Mouse (Mus musculus) embryonic facial prominence, embryonic 11.5 days (tissue): ENCODE data around the gene Adcy3. TPM values are rescaled to one million over a fixed set of nuclear protein-coding genes. Genes with fewer than 3 reads are reported as not detected.
"Not testable (repeated sequence)": the region's sequence is repeated elsewhere in the genome, so short reads cannot be mapped to it uniquely, and the experiment has no call there.

Source experiments
- ATAC-seq: fragments of 200-750 bp; cut with Nextera tagmentation; replicated peaks from 2 replicates; pipeline ENCODE4 v1.8.0; 2017; ENCODE audit warnings: low read depth; ENCODE audit not compliant: insufficient number of reproducible peaks, low FRiP score, low TSS enrichment
- DNase-seq: peaks from one replicate; pipeline ENCODE4 v3.0.0-alpha.2; 2015; ENCODE audit warnings: low spot score
- H3K27ac ChIP-seq: fragments of 300-500 bp; sonication (generic); replicated peaks from 2 replicates; pipeline ENCODE4 v1.5.1; 2014; ENCODE audit warnings: mild to moderate bottlenecking, low read depth, low read length, control low read depth
- H3K27me3 ChIP-seq: fragments of 300-500 bp; sonication (generic); 2 replicates; pipeline ENCODE4 v1.6.1; 2014; ENCODE audit warnings: mild to moderate bottlenecking, low read length, moderate library complexity, mixed read lengths; ENCODE audit not compliant: control insufficient read depth, insufficient read depth
- H3K36me3 ChIP-seq: fragments of 300-500 bp; sonication (generic); replicated peaks from 2 replicates; pipeline ENCODE4 v1.6.1; 2014; ENCODE audit warnings: low read depth, mild to moderate bottlenecking, low read length, moderate library complexity, mixed read lengths; ENCODE audit not compliant: control insufficient read depth, insufficient read depth
- H3K4me1 ChIP-seq: fragments of 300-500 bp; sonication (generic); 2 replicates; pipeline ENCODE4 v1.6.1; 2014; ENCODE audit warnings: low read length, mixed read lengths; ENCODE audit not compliant: control insufficient read depth, insufficient read depth
- H3K4me2 ChIP-seq: fragments of 300-500 bp; sonication (generic); 2 replicates; pipeline ENCODE4 v1.6.1; 2014; ENCODE audit warnings: low read depth, mild to moderate bottlenecking, control low read depth, low read length, moderate library complexity
- H3K4me3 ChIP-seq: fragments of 300-500 bp; sonication (generic); 2 replicates; pipeline ENCODE4 v1.5.1; 2014; ENCODE audit warnings: low read depth, low read length, control low read depth
- H3K9ac ChIP-seq: fragments of 300-500 bp; sonication (generic); replicated peaks from 2 replicates; pipeline ENCODE4 v1.6.1; 2014; ENCODE audit warnings: mild to moderate bottlenecking, control low read depth, low read length
- H3K9me3 ChIP-seq: fragments of 300-500 bp; sonication (generic); replicated peaks from 2 replicates; pipeline ENCODE4 v1.6.1; 2016; ENCODE audit warnings: mild to moderate bottlenecking, low read length, inconsistent platforms, mixed read lengths; ENCODE audit not compliant: control insufficient read depth
- WGBS: fragments of 180-500 bp; shearing (Covaris S2); extraction: QIAGEN DNeasy Blood & Tissue Kit; methylation state at CpG from one replicate; pipeline ENCODE4 v1.1.7; 2014; 5-methylcytosine and 5-hydroxymethylcytosine counted together
- polyA plus RNA-seq: library from polyadenylated mRNA; unstranded; fragments of >200 nt; fragmentation: Nextera tagmentation; extraction: Ambion mirVana; gene quantifications from 2 replicates; pipeline ENCODE4 v1.2.1, GENCODE M21; 2014

Gene Adcy3
- polyA plus RNA-seq, 1 experiment from 2014 or later = 4.0 TPM

DNA sequence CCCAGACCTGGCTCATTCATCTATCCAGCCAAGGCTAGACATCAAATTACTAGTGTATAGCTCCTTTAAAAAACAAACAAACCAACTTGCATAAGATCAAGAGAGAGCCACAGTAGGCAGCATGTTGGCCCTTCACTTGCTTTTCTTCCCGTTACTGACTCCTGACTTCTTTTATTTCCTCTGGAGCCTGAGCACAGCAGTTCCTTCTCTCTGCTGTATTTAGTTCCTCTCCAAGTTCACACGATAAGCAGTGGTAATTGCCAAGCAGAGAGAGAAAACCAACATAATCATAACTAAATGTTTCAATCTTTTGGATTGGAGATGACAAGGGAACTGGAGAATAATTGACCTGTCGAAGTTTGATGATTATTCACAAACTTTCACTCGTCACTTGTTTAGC lies 99.9 kb downstream of the Adcy3 start:
- WGBS = 53% methylated on average over 4 of the region's 4 CpGs
- H3K4me3 ChIP-seq = peak overlapping the region; percentile 69
- H3K27me3 ChIP-seq = no peaks in the 10 kb centered on the region
- H3K36me3 ChIP-seq = no peaks in the 10 kb centered on the region
- ATAC-seq (no peak), DNase-seq (no peak)
- H3K9me3 ChIP-seq = no peaks in the 10 kb centered on the region
- H3K9ac ChIP-seq = no peak overlapping the region
- H3K4me1 ChIP-seq = no peaks in the 10 kb centered on the region
- H3K4me2 ChIP-seq = peak overlapping the region; percentile 2; the same call in 1 of the 2 replicates
- no peak overlapping the region for H3K27ac ChIP-seq

DNA sequence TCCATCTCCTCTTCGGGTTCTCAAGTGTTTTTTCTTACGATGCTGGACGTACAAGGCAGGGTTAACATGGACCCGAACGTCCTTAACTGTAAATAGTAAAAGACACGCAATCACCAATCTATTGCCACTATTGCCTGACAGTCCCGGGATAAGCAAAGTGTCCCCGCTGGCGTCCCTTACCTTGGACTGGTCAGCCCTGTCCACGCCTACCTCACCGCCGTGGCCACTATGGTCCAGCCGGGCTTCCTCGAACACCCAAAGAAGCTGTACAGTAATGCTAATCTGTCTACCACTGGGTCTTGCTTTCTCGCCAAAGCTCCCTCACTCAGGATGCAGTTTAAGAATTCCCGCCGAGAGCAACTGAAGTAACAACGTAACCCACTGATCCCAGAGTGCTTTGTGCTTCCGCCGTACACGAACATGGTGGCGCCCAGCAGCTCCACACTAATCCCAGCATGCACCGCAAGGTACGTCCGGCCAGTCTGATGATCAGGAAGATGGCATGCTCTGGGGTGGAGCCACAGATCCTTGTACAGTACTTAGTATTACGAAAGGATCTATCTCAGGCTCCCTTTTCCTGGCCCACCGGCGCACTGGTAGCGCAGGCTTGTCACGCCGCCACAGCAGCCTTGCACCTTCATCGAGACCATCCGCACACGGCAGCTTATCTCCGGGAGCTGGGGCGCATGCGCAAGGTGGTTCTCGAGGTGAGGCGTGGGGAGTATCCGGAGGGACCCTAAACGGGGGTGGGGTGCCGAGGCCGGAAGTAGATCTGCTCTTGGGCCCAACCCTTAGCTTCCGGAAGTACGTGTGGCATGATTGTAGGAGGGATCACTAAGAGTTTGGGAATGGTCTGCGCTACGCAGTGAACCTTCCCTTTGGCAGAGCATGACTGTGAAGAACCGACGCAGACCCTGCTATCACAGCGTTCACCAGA lies 100.9 kb downstream of the Adcy3 start, which contains the start of the genes Ptrhd1 and Cenpo:
Gene Ptrhd1 (plus strand): TSS at position 456 of the 937 bp plus-strand sequence.
Gene Cenpo (minus strand): TSS at position 723 of the 937 bp plus-strand sequence.
- under 1% methylated on average over 50 of the region's 50 CpGs for WGBS
- Histone ChIP-seq H3K4me2 (peak within 1 kb of the TSS; percentile 49), H3K27ac (peak within 1 kb of the TSS; percentile 63), H3K4me1 (no peaks in the 10 kb centered on the region), H3K9me3 (no peaks in the 10 kb centered on the region), H3K9ac (peak within 1 kb of the TSS; percentile 65), H3K27me3 (no peaks in the 10 kb centered on the region), H3K4me3 (peak within 1 kb of the TSS; percentile 69), H3K36me3 (no peaks in the 10 kb centered on the region)
- ATAC-seq = peak; percentile 98
- DNase-seq = peak; percentile 96

DNA sequence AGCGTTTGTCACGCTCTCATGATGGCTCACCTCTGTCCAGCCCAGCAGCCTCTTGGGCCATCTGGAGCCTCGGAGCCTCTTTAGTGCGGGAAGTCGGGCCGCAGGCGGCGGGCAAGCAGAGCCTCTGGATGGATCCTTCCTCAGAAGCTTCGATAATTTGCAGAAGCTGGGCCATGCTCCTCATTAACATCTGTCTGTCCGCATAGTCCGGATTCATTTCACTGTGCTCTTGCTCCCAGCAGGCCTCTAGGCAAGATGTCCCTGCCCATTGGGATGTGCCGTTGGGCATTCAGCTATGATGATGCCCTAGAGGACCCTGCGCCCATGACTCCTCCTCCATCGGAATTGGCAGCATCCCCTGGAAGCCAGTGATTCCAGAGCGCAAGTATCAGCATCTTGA lies 104.6 kb downstream of the Adcy3 start:
- ATAC-seq (no peak), DNase-seq (no peak)
- H3K9ac ChIP-seq = no peak overlapping the region
- H3K4me1 ChIP-seq = no peaks in the 10 kb centered on the region
- no peak overlapping the region for H3K4me3 ChIP-seq
- no peaks in the 10 kb centered on the region for H3K9me3 ChIP-seq
- no peaks in the 10 kb centered on the region for H3K36me3 ChIP-seq
- no peaks in the 10 kb centered on the region for H3K27me3 ChIP-seq
- no peak overlapping the region for H3K4me2 ChIP-seq
- WGBS = 94% methylated on average over 15 of the region's 15 CpGs
- no peak overlapping the region for H3K27ac ChIP-seq

DNA sequence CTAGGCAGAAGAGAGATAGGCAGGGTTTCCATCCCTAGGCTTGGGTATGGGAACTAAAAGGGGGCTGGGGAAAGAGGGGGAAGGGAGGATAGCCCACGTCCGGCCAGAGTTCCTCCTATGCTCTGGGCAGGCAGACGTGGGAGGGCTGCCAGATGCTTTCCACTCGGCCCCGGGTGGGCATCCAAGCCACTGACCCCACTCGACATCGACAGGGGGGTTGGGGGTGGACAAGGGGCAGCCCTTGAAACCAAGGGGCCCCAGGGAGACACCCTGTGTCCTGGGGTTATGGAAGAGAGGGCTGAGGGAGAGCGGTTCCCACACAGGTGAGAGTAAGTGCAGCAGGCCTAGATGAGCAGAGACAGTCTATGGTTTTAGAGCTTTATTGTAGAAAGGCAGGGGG lies 107.4 kb downstream of the Adcy3 start:
- not testable (repeated sequence) for H3K27ac ChIP-seq, H3K4me2 ChIP-seq, H3K9me3 ChIP-seq, H3K4me3 ChIP-seq, H3K27me3 ChIP-seq, ATAC-seq, H3K9ac ChIP-seq, DNase-seq, H3K4me1 ChIP-seq, H3K36me3 ChIP-seq
- WGBS = 81% methylated on average over 8 of the region's 8 CpGs

DNA sequence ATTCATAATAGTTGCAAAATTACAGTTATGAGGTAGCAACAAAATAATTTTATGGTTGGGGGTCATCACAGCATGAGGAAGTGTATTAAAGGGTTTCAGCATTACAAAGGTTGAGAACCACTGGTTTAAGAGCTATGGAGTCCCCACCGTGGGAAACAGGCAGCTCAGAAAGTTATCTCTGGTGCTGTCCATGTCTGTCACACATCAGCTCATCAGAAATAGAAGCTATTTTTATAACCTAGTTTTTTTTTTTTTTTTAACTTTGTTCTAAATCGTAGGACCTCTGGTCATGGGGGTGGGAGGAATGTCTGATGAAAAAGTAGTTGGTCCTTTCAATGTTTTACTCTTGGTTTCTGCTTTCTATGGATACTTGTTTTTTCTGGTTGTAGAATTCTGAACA lies 110.9 kb downstream of the Adcy3 start:
- no peaks in the 10 kb centered on the region for H3K27me3 ChIP-seq
- no peak for ATAC-seq
- no peaks in the 10 kb centered on the region for H3K9me3 ChIP-seq
- 85% methylated on average over 2 of the region's 2 CpGs for WGBS
- no peak overlapping the region for H3K4me2 ChIP-seq
- H3K4me3 ChIP-seq = no peak overlapping the region
- no peak overlapping the region for H3K27ac ChIP-seq
- H3K4me1 ChIP-seq = no peaks in the 10 kb centered on the region
- no peak for DNase-seq
- H3K36me3 ChIP-seq = no peaks in the 10 kb centered on the region
- no peak overlapping the region for H3K9ac ChIP-seq

DNA sequence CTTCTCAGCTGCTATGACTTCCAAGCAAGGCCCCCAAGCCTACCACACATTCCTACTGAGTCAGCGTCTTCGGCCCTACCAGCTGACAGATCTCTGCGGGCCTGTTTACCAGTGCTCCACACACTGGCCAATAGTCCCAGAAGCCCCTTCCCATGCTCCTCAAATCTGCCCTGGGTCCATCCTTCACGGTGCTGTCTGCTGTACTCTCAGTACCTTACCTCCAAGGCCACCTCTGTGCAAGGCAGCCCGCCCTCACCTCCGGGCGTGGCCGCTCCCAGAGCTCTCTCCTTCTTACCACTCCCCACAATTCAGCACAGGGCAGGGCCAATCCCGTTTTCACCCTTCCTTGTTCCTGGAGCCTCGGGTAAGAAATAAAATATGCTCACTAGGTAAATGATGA lies 112.8 kb downstream of the Adcy3 start:
- 81% methylated on average over 10 of the region's 10 CpGs for WGBS
- H3K9me3 ChIP-seq = no peaks in the 10 kb centered on the region
- no peak overlapping the region for H3K27ac ChIP-seq
- H3K4me3 ChIP-seq = no peak overlapping the region
- no peak overlapping the region for H3K4me2 ChIP-seq
- ATAC-seq (no peak), DNase-seq (no peak)
- H3K27me3 ChIP-seq = no peaks in the 10 kb centered on the region
- H3K9ac ChIP-seq = no peak overlapping the region
- no peaks in the 10 kb centered on the region for H3K36me3 ChIP-seq
- H3K4me1 ChIP-seq = no peaks in the 10 kb centered on the region

DNA sequence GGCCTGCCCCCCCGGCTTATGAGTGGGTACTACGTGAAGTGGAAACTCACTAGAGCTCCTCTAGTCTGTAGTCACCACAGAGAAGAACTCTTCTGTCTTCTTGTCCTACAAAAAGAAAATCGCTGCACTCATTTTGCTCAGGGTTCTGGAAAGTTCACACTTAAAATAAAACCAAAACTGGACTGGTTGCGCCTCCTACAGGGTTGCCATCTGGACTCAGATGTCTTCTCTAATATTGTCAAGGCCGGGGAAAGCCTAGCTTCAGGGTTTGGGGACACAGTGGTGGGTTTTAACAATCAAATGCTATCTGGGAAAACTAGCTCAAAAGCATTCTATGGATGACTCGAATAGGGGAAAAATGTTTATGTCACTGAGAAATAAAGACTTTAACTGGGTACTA lies 116.9 kb downstream of the Adcy3 start:
- no peak overlapping the region for H3K4me3 ChIP-seq
- H3K36me3 ChIP-seq = no peaks in the 10 kb centered on the region
- H3K9me3 ChIP-seq = no peaks in the 10 kb centered on the region
- no peaks in the 10 kb centered on the region for H3K4me1 ChIP-seq
- ATAC-seq (no peak), DNase-seq (no peak)
- H3K27me3 ChIP-seq = no peaks in the 10 kb centered on the region
- H3K9ac ChIP-seq = no peak overlapping the region
- 85% methylated on average over 6 of the region's 6 CpGs for WGBS
- no peak overlapping the region for H3K4me2 ChIP-seq
- H3K27ac ChIP-seq = no peak overlapping the region
